Mouse (Mus musculus): ENCODE results near the gene Nxph4.

Nxph4 gene

DNA sequence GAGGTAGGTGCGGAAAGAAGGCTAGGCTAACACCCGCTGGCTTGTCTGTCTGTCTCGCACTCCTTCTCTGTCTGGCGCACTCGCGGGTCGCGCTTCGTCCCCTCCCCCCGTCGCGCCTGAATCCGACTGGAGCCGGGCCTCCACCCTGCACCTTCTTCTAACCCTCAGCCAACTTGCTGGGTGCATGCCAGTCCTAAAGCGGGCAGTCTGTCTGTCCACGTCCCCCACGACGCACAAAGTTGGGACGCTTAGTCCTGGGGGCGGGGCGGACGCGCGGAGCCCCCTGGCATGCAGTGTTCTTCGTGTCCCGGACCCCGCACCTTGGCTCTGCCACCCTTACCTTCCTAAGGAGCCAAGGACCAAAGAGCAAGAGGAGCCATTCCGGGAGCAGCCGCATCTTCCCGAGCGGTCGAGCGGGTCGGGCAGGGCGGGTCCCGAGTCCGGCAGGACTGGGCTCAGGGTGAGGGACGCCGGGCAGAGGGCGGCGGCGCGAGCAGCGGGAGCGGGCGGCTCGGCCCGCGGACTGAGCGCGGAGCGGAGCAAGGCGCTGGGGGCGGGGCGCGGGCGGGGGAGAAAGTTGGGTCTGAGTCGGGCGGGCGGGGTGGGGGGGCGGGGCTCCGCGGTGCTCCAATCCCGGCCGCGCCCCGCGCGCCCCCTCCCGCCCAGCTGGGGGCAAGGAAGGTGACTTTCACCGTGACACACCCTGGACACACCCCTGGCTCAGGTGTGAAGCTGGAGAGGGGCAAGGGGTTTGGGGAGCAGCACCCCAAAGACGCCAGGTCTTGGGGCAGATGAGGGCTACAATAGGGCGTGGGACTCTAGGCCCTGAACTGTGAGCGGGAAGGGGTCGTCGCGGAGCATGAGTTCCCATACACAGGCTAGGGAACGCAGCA is at the start of gene Nxph4:
TSS of gene Nxph4 (minus strand) at position 524 of the 893 bp plus-strand sequence.
- peak; percentile 51 for DNase-seq (ENCODE audit: low read depth, low spot score)

DNA sequence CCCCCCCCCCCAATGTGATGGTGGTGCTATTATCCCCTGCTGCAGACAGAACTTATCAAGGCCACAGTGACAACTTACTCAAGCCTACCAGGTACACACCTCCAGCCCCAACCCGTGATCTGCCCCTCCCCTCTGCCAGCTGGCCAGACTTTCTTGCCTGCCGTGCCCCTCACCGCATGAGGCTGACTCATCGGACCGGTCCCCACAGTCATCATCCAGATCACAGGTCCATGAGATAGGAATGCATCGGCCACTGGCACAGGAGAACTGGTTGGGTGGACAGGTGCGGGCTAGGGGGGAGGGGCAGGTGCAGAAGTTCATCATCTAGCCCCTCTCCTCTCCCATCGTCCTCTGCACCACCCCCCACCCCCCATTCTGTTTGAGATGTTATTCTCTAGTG is 49.3 kb upstream of the Nxph4 start:
- no peak for DNase-seq (ENCODE audit: low read depth, low spot score)

DNA sequence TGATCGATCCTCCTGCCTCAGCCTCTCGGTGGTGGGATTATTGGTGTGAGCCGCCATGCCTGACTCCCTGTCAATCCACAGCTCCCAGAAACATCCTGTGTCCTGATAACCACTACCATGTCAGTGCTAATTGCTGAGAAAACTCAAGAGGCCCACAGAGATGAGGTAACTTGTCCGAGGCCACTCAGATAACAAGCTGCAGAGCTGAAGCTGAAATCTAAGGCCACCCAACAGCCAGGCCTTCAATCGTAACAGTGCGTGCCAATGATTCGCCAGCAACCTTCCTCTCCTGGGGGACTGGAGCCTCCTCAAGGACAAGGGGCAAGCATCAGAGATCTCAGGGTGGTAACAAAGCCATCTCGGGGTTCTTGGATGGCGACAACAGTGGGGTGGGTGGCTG is 46.9 kb upstream of the Nxph4 start:
- no peak for DNase-seq (ENCODE audit: low read depth, low spot score)

DNA sequence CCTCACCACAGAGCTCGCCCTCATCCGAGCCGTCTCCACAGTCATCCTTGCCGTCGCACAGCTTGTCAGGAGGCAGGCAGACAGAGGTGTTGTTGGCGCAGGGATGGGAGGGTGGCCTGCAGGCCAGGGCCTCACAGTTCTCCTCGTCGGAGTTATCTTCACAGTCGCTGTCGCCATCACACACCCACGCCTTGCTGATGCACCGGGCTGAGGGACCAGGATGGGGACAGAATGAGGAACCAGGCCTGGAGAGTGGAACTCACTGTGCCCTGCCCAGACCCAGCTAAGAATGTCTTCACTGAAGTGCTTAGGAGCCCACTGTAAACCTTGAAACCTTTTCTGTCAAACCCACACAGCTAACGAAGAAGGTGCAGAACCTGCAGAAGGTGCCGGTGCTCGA is 43.6 kb upstream of the Nxph4 start:
- DNase-seq (ENCODE audit: low read depth, low spot score): no peak

DNA sequence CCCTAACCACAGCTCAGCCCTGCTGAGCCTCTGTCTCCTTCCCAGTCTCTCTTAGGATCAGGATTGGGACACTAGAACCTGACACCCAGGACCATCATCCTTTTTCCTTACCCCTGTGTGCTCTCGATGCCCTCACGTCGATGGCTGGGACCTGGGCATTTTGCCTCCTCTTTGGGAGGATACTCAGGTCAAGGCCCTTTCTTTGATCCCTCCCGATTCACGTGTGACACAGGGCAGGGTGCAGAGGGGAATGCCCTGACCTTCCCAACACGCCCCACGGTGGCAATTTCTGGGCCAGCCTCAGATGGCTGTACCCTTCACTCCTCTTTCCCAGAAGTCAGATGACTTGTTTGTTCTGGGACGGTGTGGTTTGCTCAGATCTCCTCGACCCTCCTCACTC is 42.8 kb upstream of the Nxph4 start:
- no peak for DNase-seq (ENCODE audit: low read depth, low spot score)

DNA sequence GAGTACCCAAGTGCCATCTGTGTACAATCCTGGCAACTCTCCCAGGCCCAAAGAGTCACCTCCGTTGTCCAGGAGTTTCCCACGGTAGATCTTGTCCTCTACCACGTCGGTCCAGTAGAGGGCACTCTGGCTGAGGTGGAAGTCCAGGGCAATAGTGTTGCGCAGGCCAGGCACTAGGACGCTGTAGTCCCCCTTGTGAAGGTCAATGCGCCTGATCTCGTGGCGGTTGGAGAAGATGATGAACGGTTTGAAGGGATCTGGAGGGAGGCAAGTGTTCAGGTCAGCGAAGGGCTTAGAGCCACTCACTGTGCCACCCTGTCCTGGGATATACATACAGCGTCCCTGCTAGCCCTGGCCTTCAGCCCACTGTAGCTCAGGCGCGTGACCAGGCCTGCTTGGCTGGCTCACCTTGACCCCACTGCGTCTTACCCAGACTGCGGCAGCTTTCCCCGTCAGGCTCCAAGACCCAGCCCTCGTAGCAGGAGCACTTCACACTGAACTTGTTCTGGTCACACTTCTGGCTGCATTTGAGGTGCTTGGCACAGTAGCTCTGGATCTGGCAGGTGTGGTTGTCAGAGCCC is 42.1 kb upstream of the Nxph4 start:
- peak; percentile 48 for DNase-seq (ENCODE audit: low read depth, low spot score)

DNA sequence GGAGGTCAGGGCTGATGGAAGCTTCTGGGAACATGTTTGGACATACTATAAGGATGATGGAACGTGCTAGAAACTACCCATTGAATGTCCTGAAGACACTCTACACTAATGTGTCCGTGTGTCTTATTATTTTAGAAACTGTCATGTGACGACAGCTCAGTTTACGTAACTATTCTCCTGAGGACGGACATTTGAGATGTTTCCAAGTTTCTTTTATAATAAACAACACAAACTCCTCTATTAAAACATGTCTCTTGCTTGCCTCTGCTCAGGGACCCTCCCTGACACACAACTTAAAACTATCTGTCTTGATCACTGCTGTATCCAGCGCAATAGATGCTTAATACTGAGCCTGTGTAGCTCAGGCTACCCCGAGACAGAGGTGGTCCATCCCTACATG is 41.4 kb upstream of the Nxph4 start:
- no peak for DNase-seq (ENCODE audit: low read depth, low spot score)

DNA sequence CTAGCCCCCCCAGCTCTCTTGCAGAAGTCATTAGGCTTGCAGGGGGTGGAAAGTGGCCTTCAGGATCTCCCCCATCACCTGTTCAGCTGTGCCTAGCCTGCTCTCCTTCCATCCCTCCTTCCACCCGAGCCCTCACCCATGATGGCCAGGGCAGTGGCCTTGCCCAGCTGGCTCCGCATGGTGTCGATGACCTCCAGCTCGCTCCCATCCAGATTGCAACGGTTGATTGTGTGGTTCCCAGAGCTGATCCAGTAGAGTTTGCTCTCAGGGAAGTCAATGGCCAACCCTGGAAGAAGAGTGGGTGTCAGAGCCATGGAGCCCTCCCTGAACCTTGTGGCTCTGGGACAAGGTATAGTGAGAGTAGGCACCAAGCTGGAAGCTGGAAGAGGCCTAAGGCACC is 37.9 kb upstream of the Nxph4 start:
- DNase-seq (ENCODE audit: low read depth, low spot score): no peak

DNA sequence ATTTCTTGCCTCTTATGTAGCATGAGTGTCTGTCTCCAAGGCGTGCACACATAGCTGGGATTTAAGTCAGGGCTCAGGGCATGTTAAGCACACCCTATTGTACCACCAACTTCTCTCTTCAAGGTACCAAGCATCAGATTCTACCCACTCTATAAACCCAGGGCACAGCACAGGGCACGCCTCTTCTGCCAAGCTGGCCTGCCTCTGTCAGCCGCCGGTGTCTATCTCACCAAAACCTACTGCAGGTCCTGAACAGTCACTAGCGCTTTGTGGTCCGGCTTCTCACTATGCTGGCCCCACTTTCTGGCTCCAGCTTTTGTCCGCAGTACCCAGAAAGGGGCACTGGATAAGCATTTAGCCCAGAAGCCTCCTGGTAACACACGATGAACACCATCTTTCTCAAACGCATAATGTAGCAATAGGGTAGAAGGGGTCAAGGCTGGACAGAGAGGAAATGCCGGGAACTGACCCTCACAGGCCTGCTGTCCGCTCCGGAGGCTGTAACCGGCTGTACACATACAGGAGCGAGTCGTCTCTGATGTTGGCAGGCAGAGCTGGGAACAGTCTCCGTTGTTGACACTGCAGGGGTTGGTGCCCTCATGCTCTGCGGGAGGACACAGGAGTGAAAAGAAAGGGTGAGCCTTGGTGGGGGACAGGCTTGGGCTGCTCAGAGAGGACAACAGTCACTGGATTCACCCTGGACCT is 36.7 kb upstream of the Nxph4 start:
- no peak for DNase-seq (ENCODE audit: low read depth, low spot score)

DNA sequence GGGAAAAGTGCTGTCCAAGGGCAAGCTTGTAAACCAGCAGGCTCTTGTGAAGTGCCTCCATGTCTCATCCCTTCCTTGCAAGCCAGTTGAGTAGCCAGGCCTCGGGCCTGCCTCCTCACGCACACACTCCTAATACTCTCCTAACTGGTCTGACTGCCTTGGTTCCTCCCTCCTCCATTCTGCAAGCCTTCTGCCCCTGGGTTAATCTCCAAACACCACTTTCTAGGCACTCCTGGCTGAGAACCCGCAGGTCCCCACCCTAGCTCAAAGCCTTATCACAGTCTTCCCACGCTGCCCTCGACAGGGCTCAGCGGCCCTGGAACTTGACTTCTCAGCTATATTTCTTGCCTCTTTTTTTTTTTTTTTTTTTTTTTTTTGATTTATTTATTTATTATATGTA is 36.0 kb upstream of the Nxph4 start:
- DNase-seq (ENCODE audit: low read depth, low spot score): no peak

DNA sequence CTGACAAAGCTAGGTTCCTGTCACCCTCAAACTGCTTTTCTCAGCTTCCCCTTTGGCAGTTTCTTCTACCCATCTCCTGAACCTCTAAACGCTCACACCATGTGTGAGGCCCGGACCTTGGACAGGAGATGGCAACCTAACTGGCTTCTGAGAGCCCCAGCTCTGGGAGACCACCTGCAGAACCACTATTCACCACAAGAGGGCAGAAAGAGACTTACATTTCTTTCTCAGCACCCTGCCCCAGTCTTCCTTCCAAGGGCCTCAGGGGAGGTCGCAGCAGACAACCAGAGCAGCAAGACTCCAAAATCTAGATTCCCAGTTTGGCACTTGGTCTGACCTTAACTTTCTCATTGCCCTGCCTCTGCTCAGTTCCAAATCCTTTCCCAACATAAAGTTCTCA is 35.1 kb upstream of the Nxph4 start:
- peak; percentile 80 for DNase-seq (ENCODE audit: low read depth, low spot score)

DNA sequence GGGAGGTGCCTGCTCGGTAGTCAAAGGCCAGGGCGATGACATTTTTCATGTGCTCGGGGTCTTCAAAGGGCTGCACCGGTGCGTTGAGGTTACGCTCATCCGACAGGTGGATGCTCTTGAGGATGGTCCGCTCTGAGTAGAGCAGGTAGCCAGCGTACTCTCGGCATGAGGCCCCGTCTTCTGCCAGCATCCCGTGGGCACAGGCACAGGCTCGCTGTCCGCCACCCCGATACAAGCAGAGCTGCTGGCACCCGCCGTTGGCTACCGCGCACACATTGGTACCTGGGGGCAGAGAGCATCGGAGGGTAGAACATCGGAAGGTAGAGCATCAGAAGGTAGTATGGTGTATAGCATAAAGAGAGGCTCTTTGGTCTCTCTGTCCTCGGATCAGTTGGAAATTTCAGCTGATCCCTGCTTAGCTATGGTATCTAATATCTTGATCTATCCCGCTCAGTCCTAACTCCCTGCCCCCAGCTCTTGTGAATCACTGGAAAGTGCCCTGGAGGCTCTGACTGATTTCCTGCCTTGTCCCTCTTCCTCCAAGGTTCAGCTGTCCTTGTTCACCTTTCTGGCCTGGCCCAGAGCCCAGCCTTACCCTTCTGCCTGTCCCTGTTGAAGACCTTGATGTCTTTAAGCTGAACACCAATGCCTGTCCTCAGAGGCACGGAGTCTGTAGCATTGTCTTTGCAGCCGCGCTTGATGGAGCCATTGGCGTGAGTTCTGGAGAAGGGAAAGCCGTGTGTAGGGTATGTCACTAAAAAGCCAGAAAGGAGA is 32.4 kb upstream of the Nxph4 start:
- DNase-seq (ENCODE audit: low read depth, low spot score): no peak

DNA sequence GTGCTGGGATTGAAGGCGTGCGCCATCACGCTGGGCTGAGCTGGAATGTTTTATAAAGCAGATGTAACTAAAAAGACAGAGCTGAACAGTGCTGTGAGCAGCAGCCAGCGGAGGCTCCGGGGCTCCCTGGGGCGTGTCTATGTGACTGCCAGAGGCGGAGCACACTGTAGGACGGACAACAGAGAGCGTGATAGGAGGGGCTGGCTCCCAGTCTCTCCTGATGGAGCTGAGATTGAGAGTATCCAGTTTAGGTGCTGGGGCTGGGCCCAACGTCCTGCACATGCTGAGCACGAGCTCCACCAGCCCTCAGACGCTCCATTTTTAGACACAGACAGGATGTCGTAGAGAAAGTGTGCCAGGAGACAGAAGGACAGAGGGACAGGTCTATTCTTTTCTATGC is 29.9 kb upstream of the Nxph4 start:
- no peak for DNase-seq (ENCODE audit: low read depth, low spot score)

DNA sequence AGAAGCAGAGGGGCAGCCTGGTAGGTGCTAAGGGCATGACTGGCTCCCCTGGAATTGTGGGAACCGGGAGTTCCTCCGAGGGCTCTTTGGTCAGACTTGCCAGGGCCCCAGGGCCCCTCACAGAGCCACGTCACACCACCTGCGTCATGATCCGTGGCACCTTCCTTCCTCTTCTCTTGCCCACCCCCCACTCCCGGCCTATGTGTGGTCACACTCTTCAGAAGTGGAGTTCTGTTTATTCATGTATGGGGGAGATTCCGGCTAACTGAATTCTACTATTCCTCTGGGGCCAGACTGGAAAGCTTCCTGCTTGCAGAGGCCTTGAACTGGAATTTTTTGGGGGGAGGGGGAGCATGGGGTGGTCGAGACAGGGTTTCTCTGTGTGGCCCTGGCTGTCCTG is 29.5 kb upstream of the Nxph4 start:
- no peak for DNase-seq (ENCODE audit: low read depth, low spot score)

DNA sequence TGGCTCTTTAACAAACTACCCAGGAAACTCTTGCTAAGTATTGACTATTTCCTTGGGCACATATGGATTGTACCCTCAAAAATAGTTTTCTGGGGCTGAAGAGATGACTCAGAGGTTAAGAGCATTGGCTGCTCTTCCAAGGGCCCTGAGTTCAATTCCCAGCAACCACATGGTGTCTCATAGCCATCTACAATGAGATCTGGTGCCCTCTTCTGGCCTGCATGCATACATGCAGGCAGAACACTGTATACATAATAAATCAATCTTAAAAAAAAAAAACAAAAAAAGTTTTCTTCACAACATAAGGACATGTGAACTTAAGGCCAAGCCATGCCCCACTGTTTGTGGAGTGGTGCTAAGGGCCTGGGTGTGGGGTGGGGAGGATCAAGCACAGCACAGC is 26.8 kb upstream of the Nxph4 start:
- no peak for DNase-seq (ENCODE audit: low read depth, low spot score)

DNA sequence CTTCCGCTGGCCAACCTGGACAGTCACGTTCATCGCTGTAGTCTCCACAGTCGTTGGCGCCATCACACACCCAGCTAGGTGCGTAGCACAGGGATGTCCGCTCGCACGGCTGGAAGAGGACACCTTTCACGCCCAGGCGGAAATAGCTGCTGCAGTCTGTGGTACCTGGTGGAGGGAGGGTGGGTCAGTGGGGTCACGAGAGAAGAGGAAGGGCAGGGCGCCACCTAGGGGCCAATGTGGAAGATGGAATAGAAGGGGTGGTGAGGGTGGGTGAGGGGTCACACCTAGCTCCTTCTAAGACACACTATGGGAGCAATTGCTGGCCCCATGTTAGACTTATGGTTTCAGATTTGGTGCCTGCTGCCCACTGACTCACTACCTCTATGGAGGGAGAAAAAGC is 23.0 kb upstream of the Nxph4 start:
- DNase-seq (ENCODE audit: low read depth, low spot score): peak; percentile 42

DNA sequence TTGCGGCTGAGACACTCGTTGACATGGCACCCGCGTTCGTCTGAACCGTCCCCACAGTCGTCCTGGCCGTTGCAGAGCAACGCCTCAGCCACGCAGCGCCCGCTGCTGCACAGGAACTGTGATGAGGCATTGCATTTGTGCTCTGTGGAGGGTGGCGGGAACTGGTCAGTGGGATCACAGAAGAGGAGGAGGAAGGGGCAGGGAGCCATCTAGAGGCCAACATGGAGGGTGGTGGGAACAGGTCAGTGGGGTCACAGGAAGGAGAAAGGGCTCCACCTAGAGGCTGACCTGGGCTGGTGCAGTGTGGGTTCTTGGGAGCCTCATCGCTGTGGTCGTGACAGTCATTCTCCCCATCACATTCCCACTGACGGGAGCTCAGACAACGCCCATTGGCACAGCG is 21.3 kb upstream of the Nxph4 start:
- peak; percentile 36 for DNase-seq (ENCODE audit: low read depth, low spot score)

DNA sequence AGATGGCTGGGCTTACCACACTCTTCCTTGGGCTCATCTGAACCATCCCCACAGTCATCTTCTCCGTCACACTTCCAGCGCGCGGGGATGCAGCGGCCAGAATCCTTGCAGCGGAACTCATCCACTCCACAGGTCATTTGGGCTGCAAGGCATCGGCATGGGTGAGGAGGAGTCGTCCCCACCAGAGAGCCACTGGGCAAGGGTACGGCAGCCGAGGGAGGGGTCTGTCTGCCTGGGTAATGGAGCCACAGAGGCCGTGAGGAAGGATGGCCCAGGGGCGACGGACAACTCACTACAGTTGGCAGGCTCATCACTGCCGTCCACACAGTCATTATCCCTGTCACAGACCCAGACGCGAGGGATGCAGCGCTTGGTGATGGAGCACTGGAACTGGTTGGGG is 15.5 kb upstream of the Nxph4 start:
- no peak for DNase-seq (ENCODE audit: low read depth, low spot score)

DNA sequence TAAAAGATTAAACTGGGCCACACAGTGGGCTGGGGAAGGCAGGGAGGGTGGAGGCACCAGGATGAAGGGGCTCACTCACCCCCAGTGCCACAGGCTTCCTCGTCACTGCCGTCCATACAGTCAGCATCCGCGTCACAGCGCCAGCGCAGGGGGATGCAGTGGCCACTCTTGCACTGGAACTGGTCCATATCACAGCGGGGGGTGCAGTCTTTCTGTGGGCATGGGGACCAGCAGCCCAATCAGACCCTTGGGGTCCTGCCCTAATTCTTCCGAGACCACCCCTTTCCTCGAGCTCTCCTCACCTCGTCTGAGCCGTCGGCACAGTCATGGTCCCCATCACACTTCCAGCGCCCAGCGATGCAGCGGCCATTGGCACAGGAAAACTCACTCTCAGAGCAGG is 13.9 kb upstream of the Nxph4 start:
- DNase-seq (ENCODE audit: low read depth, low spot score): no peak

DNA sequence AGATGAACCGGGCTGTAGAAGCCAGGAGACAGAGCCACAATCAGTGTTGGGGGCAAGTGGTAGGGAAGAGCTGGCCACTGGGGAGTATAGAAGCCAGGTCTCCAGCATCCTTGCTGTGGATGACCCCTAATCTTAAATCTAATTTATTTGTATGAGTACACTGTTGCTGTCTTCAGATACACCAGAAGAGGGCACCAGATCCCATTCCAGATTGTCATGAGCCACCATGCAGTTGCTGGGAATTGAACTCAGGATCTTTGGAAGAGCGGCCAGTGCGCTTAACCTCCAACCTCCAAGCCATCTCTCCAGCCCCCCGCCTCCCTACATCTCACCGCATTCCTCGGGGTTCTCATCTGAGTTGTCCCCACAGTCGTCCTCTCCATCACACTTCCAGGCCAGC is 12.1 kb upstream of the Nxph4 start:
- DNase-seq (ENCODE audit: low read depth, low spot score): peak; percentile 27

DNA sequence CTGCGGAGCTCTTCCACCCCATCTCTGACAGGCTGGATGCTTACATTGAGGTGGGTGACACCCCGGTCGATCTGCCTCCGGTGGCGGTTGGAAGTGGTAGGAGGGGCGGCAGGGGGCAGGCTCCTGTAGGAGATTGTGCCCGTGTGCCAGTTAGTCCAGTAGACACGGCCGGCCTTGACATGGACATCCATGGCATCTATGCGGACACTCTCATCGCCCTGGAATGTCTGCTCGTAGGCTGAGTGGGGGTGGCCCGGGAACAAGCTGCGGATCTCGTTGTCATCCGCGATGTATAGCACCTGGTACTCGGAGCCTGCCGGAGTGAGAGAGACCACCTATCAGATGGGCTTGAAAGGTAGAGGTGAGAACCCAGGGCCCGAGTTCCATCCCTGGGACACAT is 10.0 kb upstream of the Nxph4 start:
- no peak for DNase-seq (ENCODE audit: low read depth, low spot score)

DNA sequence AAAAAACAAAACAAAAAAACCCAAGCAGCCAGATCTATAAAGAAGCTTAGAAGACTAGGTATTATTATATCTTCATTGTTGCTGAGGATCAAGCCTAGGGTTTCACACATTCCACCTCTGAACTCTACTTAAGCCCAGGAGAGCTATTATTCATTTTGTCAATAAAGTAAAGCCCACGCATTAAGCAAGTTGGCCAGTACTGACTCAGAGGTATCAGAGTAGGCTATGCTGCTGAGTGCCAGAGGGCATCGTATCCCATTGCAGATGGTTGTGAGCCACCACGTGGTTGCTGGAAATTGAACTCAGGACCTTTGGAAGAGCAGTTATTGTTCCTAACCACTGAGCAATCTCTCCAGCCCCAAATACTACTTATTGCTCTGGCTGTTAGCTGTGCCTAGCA is 9.6 kb upstream of the Nxph4 start:
- no peak for DNase-seq (ENCODE audit: low read depth, low spot score)
